Mouse (Mus musculus) megakaryocyte-erythroid progenitor cell, adult 5-6 weeks (primary cell): ENCODE data around the gene Vmn2r118. TPM values are rescaled to one million over a fixed set of nuclear protein-coding genes. Genes with fewer than 3 reads are reported as not detected.

Experiments
- ATAC-seq: replicated peaks from 2 replicates; pipeline ENCODE4 v1.8.0; 2016; ENCODE audit warnings: mild to moderate bottlenecking, inconsistent platforms; ENCODE audit not compliant: severe bottlenecking, poor library complexity, low FRiP score, low TSS enrichment
- total RNA-seq, 2 experiments: library from RNA; stranded (forward) in 1 of 2; stranded (reverse) in 1 of 2; fragments of 200-1000, 215-1000 nt in 1 of 2; fragments of >200 nt in 1 of 2; fragmentation: Nextera tagmentation in 1 of 2; gene quantifications; 2 replicates each; pipeline ENCODE4 v1.2.3; 2014 to 2017

Vmn2r118 gene
- total RNA-seq (2014; fragmentation: Nextera tagmentation) (not detected in 2 replicates), total RNA-seq (2017) (not detected in 2 replicates)

GRCm38 (mm10) chr17:55625092-55625491, at the start of gene Vmn2r118:
Gene Vmn2r118, minus strand, starts transcription at chr17:55625192.
- ATAC-seq, result no peak

GRCm38 (mm10) chr17:55661099-55661498, 36.1 kb upstream of the Vmn2r118 start:
- peak; percentile 73 for ATAC-seq

GRCm38 (mm10) chr17:55590838-55591237, 34.2 kb downstream of the Vmn2r118 start:
- no peak for ATAC-seq

GRCm38 (mm10) chr17:55561774-55562173, 63.2 kb downstream of the Vmn2r118 start:
- no peak for ATAC-seq

- no peak for ATAC-seq
Observed at GRCm38 (mm10) chr17:55548476-55548875, 76.5 kb downstream of the Vmn2r118 start.

Other genes with a start within 250 kb of the Vmn2r118 start
- gene St6gal2, start 179.8 kb downstream of the Vmn2r118 start, total RNA-seq (2014; fragmentation: Nextera tagmentation), result not detected in 2 replicates
- gene St6gal2, start 179.8 kb downstream of the Vmn2r118 start, total RNA-seq (2017), result not detected in 2 replicates
- 43.1 and 50.2 TPM in 2 replicates for gene Pot1b, start 87.4 kb upstream of the Vmn2r118 start, total RNA-seq (2014; fragmentation: Nextera tagmentation)
- 21.0 and 26.9 TPM in 2 replicates for gene Pot1b, start 87.4 kb upstream of the Vmn2r118 start, total RNA-seq (2017)
- gene Adgre4, start 124.8 kb upstream of the Vmn2r118 start, total RNA-seq (2014; fragmentation: Nextera tagmentation), result not detected in 2 replicates
- gene Adgre4, start 124.8 kb upstream of the Vmn2r118 start, total RNA-seq (2017), result 0.56 TPM in 1 of 2 replicates, not detected in the other